Mouse (Mus musculus): ENCODE data around the gene Psg22.

DNA sequence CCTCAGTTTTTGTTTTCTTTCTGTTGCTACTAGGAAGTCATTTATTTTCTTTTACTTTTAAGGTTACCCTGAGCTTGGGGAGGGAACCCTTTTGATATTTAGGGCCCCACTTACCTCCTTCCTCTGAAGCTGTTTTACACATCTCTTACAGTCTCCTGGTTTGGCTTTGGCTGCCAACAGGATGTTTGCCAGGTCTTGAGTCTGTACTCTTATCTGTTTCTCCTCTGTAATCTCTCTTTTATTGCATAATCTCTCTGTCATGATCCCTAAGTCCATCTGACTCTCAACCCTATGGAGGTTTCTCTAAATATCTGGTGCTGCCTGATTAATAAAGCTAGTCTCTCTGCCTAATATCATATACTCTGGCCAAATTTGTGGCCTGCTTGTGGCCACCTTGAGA is 15.2 kb downstream of the Psg22 start:
- TF ChIP-seq GATA1 (IDR thresholded peaks at IDR 0.05; ENCODE audit: borderline replicate concordance, low read length) (no peak), CTCF (IDR thresholded peaks at IDR 0.05; ENCODE audit: low read depth, low read length) (no peak)

Data from G1E (cell line).